Mouse (Mus musculus) left cerebral cortex, postnatal 10 days (tissue): ENCODE results near the gene Cdkl3. TPM values are rescaled to one million over a fixed set of nuclear protein-coding genes. Genes with fewer than 3 reads are reported as not detected.

ENCODE experiments used
- DNase-seq, 2 experiments: peaks; one replicate each; pipeline ENCODE4 v3.0.0; 2021 to 2022; ENCODE audit warnings: low spot score in 2 of 2, mixed read lengths in 1 of 2; ENCODE audit errors: extremely low spot score in 1 of 2
- intact Hi-C: fragments of 180-260 bp; cut with DNase I; formaldehyde crosslinking; loops from one replicate; pipeline ENCODE4 v1.15.1; 2025
- total RNA-seq, 2 experiments: library from RNA; stranded (reverse); gene quantifications; 2 replicates each; pipeline ENCODE4 v1.2.3; 2021

The Cdkl3 gene
- total RNA-seq, 2 experiments from 2014 or later = 20.4 to 20.7 TPM

DNA sequence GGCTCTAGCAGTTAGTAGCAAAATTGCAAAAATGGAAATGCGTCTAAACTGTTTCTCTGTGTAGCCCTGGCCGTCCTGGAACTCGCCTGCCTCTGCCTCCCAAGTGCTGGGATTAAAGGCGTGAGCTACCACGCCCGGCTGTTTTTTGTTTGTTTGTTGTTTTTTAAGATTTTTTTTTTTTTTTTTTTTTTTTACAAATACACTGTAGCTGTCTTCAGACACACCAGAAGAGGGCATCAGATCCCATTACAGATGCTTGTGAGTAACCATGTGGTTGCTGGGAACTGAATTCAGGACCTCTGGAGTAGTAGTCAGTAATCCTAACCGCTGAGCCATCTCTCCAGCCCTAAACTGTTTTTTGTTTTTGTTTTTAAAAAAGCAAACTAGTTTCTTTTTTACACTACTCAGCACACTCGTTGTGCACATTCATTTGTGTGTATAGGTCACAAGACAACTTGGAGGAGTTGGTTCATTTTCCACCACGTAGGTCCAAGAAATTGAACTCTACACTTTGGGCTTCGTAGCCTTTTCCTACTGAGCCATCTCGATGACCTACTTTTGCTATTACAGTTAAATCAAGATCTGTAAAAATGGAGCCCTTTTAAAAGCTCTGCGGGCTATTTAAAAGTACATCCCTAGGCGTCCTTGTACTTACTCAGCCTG, 1.0 kb upstream of the Cdkl3 start:
- intact Hi-C loops = loop anchor here (5.0 kb wide), 1 partner anchor 94 kb away; the partner anchor contains the start of gene Ppp2ca
- DNase-seq = no peak

DNA sequence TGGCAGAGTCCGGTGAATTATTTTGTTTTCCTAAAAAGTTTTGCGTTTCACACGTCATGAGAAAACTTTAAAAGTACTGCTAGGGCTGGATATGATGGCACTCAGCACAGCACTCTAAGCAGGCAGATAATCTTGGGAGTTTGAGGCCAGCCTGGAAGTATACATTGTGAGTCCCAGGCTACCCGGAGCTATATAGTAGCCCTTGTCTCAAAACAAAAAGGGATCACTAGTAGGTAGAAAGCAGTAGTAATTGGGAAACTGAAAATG, 583 bp upstream of the Cdkl3 start:
- DNase-seq = no peak
- intact Hi-C loops = loop anchor here (5.0 kb wide), 1 partner anchor 94 kb away; the partner anchor contains the start of gene Ppp2ca

DNA sequence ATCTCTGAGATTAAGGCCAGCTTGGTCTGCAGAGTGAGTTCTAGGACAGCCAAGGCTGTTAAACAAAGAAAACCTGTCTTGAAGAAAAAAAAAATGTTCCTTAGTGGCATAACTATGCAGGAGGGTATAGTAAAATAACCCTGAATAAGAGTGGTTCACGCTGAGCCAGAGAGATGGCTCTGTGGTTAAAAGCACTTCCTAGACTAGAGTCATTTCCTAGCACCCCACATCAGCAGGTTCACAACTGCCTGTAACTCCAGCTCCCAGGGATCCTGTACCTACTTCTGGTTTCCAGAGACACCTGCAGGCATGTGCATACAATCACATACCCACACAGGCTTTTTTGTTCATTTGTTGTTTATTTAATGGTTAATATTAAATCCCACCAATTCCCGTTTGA, 1.6 kb downstream of the Cdkl3 start:
- intact Hi-C loops = no loop called here
- no peak for DNase-seq

DNA sequence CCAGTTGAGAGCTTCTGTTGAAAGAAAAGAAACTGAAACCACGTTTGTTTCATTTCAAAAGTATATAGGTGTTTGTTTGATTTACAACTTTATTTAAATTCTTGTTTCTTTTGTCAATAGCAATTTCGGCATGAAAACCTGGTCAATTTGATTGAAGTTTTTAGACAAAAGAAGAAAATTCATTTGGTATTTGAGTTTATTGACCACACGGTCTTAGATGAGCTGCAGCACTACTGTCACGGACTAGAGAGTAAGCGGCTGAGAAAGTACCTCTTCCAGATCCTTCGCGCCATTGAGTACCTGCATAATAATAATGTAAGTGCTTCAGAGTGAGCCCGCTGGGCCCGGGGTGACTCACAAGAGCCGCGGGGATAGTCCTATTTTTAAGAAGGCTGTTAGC, 7.0 kb downstream of the Cdkl3 start:
- no peak for DNase-seq
- intact Hi-C loops = no loop called here

GRCm38 (mm10) chr11:52011541-52011940, 7.5 kb downstream of the Cdkl3 start:
- intact Hi-C loops = no loop called here
- DNase-seq = no peak

DNA sequence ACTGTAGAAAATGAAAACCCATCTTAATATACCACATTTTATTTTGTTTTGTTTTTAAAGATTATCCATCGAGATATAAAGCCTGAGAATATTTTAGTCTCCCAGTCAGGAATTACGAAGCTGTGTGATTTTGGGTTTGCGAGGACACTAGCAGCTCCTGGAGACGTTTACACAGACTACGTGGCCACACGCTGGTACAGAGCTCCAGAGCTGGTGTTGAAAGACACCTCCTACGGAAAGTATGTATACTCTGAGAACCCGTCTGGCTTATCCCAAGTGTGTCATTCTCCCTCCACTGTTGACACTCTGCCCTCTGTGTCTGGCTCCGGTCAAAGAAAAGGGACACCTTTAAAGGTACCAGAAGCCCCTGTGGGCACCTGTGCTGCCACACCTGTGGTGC, 14.2 kb downstream of the Cdkl3 start:
- intact Hi-C loops = no loop called here
- no peak for DNase-seq

GRCm38 (mm10) chr11:52032356-52032755, 28.3 kb downstream of the Cdkl3 start:
- DNase-seq = no peak
- intact Hi-C loops = loop anchor here (10.0 kb wide), 1 partner anchor 192 kb away; no protein-coding TSS in a partner anchor

- intact Hi-C loops = loop anchor here (10.0 kb wide), 1 partner anchor 191 kb away; no protein-coding TSS in a partner anchor
- DNase-seq = no peak
These were observed 29.9 kb downstream of the Cdkl3 start for GRCm38 (mm10) chr11:52033953-52034352.

GRCm38 (mm10) chr11:52035905-52036304, 31.9 kb downstream of the Cdkl3 start:
- intact Hi-C loops = loop anchor here (10.0 kb wide), 1 partner anchor 189 kb away; no protein-coding TSS in a partner anchor

DNA sequence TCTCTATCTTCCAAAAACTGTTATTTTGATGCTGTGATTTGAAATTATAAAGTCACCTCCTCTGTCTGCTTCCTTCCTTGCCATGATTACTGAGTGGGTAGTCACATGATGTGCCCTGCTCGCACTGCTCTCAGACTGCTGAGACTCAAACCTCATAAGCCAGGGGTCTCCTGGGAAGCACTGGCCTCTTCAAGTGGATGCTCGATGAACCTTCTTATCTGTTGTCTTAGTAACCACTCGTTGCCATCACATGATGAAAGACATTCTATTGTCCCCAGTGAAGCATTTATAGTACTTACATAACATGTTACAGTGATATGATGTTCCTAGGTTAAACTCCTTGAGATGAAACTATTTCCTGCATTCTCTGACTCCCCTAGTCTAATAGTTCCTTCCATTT, 33.6 kb downstream of the Cdkl3 start:
- no peak for DNase-seq
- intact Hi-C loops = loop anchor here (10.0 kb wide), 1 partner anchor 187 kb away; no protein-coding TSS in a partner anchor

More at GRCm38 (mm10) chr11:52035905-52036304, 31.9 kb downstream of the Cdkl3 start:
- no peak for DNase-seq

- DNase-seq = no peak
- intact Hi-C loops = no loop called here
These were observed 39.2 kb downstream of the Cdkl3 start for GRCm38 (mm10) chr11:52043224-52043623.

- no peak for DNase-seq
- intact Hi-C loops = no loop called here
These were observed 40.1 kb downstream of the Cdkl3 start for GRCm38 (mm10) chr11:52044156-52044555.

GRCm38 (mm10) chr11:52046446-52047165, 42.6 kb downstream of the Cdkl3 start:
- intact Hi-C loops = no loop called here
- DNase-seq = no peak

- no peak for DNase-seq
- intact Hi-C loops = no loop called here
These were observed 49.4 kb downstream of the Cdkl3 start for GRCm38 (mm10) chr11:52053371-52053770.

DNA sequence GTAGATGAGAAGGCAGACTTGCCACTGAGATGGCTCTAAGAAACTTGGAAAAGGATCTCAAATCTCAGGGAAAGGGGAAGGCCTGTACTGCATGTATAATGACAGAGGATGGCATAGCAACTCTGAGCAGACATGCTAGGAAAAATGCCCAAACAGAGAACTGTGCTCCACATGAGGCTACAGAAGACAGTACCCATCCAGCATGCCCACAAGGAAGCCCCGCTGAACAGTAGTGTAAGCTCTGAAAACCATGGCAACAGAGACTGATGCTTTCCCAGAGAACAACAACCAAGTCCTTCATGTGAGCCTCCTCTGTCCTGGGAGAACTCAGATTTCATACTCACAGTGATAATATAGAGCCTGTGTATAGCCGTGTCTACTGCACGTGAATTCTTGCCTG, 50.7 kb downstream of the Cdkl3 start:
- DNase-seq = no peak
- intact Hi-C loops = no loop called here

DNA sequence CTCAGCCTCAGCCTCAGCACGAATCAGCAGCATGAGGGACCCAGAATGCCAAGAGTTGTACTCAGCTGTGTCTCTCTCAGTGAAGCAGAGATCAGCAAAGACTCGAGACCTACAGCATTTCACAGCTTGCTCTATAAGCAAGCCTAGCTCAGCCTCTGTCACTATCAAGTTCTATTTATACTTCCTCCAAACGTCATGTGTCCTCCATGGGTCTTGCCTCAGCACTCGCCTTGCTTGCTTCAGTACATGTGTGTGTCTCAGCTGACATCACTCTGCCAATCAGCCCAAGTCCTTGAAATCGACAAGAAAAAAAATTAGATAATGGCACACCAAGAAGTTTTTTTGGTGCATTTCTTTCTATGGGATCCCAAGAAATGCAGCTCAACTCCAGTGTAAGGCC, 52.2 kb downstream of the Cdkl3 start:
- DNase-seq = no peak
- intact Hi-C loops = no loop called here

DNA sequence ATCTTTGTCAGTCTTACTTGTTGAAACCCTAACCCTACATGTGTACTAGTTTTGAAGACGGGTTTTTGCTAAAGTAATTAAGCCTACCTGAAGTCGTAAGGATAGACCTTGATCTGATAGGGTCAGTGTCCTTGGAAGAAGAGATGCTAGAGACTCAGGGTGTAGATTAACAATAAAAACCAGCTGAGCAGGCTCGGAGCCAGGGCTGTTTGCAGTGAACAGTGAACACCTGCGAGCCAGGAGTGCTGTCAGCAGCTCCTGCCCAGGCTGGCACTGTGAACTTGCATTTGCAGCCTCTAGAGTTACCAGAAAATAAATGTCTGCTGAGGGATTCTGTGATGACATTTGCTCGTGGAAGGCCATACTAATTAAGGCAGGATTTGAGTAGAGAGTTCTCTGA, 55.0 kb downstream of the Cdkl3 start:
- intact Hi-C loops = no loop called here
- DNase-seq = no peak

- intact Hi-C loops = no loop called here
- DNase-seq = no peak
These were observed 56.3 kb downstream of the Cdkl3 start for GRCm38 (mm10) chr11:52060315-52060714.

DNA sequence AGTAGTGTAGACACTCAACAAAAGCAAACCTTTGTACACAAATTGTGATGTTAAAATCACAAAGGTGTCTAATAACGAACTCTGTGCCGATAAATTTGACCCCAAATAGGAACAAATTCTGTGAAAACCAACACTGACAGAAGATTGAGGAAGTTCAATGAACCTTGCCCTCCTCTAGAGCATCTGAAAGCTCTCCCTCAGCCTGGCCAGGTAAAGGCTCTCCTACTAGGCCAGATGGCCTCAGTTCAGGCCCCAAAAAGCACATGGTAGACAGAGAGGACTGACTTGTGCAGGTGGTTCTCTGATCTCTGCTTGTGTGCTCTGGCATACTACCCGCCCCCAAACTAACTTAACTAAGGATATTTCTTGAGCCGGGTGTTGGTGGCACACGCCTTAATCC, 58.4 kb downstream of the Cdkl3 start:
- no peak for DNase-seq
- intact Hi-C loops = no loop called here

DNA sequence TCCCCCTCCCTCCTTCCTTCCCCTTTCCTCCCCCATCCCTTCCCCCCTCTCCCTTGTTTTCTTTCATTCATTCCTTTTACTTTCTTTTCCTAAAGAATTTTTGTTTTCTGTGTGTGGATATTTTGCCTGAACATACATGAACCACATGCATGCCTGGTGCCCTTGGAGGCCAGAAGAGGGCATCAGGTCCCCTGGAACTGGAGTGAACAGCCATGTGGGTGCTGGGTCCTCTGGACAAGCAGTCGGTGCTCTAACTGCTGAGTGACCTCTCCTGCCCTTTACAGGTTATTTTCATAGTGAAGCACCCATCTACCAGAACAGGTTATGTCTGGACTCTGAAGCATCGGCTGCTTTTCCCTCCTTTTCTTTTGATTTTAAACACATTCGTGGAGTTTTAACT, 60.4 kb downstream of the Cdkl3 start:
- no peak for DNase-seq
- intact Hi-C loops = no loop called here
